Mouse (Mus musculus): Measurements from ENCODE around the gene Ubl3. TPM values are rescaled to one million over a fixed set of nuclear protein-coding genes. Genes with fewer than 3 reads are reported as not detected.
A peak's percentile ranks its signal among the peaks of the same experiment; 100 is the strongest.

The Ubl3 gene
- polyA plus RNA-seq (2016; fragmentation: Nextera tagmentation; extraction: Ambion mirVana), result 52.5 and 52.7 TPM in 2 replicates

DNA sequence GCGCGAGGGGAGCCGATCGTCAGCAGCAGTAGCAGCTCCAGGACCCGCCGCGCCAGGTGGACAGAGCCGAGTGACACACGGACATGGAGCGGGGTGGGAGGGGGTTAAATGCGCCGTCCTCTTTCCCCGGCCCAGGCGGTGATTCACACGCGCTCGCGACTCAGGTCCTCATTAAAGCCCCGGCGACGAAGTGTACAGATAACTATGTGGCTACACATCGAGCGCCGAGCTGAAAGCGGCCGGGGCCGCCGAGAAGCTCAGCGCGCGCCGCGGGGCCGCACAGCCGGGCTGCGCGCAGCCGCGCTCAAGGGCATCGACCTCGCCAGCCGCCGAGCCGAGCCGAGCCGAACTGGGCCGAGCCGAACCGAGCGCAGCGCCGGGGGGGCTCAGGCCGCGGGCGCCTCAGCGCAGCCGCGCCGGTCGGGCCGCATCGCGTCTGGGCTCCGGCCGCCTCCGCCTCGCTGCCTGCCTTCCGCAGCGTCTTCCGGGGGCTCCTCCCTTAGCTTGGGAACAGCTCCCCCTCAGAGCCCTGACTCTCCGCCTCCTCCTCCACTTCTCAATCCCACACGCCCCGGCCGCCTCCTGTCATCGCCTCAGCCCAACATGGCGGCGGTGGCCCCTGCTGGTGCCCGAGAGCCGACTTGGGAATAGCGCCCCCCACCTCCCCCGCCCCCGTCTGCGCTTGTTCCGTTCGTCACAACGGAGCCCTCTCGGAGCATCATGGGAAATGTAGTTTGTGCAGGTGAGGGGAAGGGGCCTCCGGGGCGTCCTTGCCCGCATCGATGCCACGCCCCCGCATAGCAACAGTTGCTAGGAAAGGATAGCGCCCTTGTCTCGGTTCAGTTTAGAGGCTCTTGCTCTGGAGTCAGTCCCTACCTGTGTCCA is at the start of gene Ubl3:
Gene Ubl3 (minus strand): TSS at position 603 of the 885 bp plus-strand sequence.
- Histone ChIP-seq H3K4me3 (peak within 1 kb of the TSS; percentile 76), H3K27me3 (ENCODE audit: low read depth, poor library complexity, severe bottlenecking) (peaks cover 19% of the 10 kb centered on the region), H3K9me3 (replicated peaks) (no peaks in the 10 kb centered on the region), H3K27ac (replicated peaks) (peak within 1 kb of the TSS; percentile 96), H3K36me3 (no peaks in the 10 kb centered on the region), H3K4me1 (peaks cover 61% of the 10 kb centered on the region)
- peak; percentile 98 for DNase-seq (ENCODE audit: low spot score)
- under 1% methylated on average over 94 of the region's 95 CpGs for WGBS

DNA sequence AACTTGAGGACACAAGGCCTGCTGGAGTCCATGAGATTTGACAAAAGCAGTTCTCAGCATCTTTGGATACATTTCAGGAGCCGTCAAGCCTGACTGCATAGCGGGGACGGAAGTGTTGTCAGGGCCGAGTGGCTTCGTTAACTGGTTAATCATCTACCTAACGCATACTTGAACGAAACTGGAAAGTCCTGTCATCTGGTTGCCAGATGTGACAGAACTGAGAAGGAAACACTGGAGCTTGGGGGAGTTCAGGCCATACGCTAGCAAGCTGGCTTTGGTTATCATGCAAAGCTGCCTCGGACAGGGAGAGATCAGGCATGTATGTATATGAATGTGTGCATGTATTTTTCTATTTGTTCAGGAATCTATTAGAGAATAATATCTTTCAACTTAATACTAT is 45.8 kb upstream of the Ubl3 start:
- Histone ChIP-seq H3K9me3 (replicated peaks) (no peaks in the 10 kb centered on the region), H3K27me3 (ENCODE audit: low read depth, poor library complexity, severe bottlenecking) (no peaks in the 10 kb centered on the region), H3K36me3 (no peaks in the 10 kb centered on the region), H3K4me1 (peaks cover 6% of the 10 kb centered on the region), H3K4me3 (no peak overlapping the region), H3K27ac (replicated peaks) (no peak overlapping the region)
- DNase-seq (ENCODE audit: low spot score), result no peak
- WGBS, result 73% methylated on average over 9 of the region's 9 CpGs

DNA sequence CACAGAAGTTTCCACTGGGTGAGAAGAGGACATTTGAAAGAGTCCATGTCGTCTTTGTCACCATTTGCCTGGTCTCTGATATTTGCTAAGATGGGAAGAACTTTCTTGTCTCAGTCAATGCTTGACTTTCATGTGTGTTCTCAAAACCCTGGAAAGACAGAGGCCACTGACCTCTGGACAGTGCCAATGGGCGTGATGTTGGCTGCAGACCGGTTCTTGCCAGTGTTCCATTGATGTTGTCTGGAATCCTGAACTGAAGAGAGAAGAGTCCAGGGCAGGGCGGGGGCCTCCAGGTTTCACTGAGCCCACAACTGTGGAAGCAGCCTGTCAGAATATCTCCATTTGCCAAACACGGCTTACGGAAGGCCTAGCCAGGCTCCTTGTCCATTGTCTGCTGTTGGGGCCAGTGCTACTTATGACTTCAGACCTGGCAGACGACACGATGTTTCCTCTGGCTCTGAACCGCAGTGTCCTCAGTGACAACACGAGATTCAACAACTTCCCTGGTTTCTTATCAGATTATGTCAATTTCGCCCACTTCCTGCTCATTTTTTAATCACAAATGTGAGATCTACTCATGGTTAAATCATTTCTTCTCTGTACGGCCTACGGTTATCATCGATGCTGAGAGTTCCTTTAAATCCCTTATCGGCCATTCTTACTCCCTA is 43.6 kb upstream of the Ubl3 start:
- Histone ChIP-seq H3K27me3 (ENCODE audit: low read depth, poor library complexity, severe bottlenecking) (no peaks in the 10 kb centered on the region), H3K36me3 (no peaks in the 10 kb centered on the region), H3K4me3 (no peak overlapping the region), H3K4me1 (peaks cover 24% of the 10 kb centered on the region), H3K27ac (replicated peaks) (no peak overlapping the region), H3K9me3 (replicated peaks) (no peaks in the 10 kb centered on the region)
- WGBS, result 92% methylated on average over 15 of the region's 15 CpGs
- DNase-seq (ENCODE audit: low spot score), result no peak

DNA sequence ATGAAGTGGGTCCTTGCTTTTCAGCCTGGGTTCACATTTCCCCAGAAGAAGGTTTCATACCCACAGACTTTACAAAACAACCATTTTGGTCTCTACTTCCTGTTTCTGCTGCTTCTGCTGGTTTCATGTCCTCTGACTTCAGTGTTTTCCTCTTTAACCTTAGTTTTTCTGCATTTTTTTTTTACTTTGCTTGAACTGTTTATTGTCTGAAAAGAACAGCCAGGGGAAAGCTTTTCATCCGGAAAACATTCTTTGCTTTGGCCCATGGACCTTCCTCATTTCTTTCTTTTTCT is 42.8 kb upstream of the Ubl3 start:
- no peak for DNase-seq (ENCODE audit: low spot score)
- Histone ChIP-seq H3K27me3 (ENCODE audit: low read depth, poor library complexity, severe bottlenecking) (no peaks in the 10 kb centered on the region), H3K27ac (replicated peaks) (no peak overlapping the region), H3K4me3 (no peak overlapping the region), H3K9me3 (replicated peaks) (no peaks in the 10 kb centered on the region), H3K4me1 (peaks cover 31% of the 10 kb centered on the region), H3K36me3 (no peaks in the 10 kb centered on the region)
- WGBS, result 77% methylated on average over 1 of the region's 1 CpGs

DNA sequence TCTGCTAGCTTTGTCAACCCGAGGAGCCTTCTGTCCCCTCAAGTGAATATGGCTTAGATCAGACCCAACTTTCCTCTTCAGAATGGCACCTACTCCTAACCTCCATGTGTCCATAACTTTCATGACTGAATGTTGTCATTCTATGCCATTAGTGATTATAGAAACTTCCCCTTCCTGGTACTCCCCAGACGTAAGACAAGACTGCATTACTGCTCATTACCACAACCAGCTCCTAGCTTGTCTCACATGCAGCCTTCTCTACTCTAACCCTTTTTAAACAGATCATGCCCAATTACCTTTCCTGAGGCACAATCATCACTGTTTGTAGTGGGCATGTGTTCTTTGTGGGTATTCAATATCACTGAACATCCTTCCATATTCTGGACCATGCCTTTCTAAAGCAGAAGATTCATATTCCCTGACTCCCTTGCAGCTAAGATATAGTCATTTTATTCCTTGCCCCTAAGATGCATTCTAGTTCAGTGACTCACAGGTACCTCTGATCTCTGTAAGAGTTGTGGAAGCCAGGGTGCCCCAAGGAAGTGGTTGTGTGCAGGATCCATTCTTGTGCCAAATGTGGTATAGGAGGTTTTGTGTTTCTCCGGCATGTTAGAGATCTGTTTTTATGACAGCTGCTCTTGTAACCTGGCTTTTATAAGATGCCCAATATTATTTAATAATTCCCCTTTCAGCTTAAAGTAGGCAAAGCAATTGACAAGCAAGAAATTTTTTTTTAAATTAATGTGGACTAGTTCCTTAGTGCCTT is 42.3 kb upstream of the Ubl3 start:
- Histone ChIP-seq H3K9me3 (replicated peaks) (no peaks in the 10 kb centered on the region), H3K4me1 (peaks cover 33% of the 10 kb centered on the region), H3K36me3 (no peaks in the 10 kb centered on the region), H3K4me3 (no peak overlapping the region), H3K27me3 (ENCODE audit: low read depth, poor library complexity, severe bottlenecking) (no peaks in the 10 kb centered on the region), H3K27ac (replicated peaks) (no peak overlapping the region)
- 90% methylated on average over 3 of the region's 3 CpGs for WGBS
- no peak for DNase-seq (ENCODE audit: low spot score)

DNA sequence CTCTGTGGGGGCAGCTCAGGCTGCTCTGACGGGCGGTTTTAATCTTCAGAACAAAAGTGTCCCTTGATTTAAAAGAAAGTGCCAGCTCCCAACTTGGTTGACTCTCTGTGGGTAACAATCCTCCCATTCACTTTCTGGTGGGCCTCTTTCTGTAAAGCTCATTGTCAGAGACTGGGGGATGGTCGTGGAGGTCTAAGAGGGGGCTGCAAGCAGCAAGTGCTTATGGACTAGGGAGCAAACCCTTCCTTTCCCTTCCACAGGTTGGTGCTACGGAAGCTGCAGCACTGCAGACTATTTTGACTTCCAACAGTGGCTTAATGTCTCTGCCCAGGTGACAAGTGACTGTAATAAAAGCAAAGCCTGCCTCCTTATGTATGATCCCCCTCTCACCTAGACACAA is 41.0 kb upstream of the Ubl3 start:
- Histone ChIP-seq H3K36me3 (no peaks in the 10 kb centered on the region), H3K9me3 (replicated peaks) (no peaks in the 10 kb centered on the region), H3K4me1 (peaks cover 46% of the 10 kb centered on the region), H3K27ac (replicated peaks) (peak overlapping the region; percentile 71), H3K4me3 (no peak overlapping the region), H3K27me3 (ENCODE audit: low read depth, poor library complexity, severe bottlenecking) (no peaks in the 10 kb centered on the region)
- 18% methylated on average over 4 of the region's 4 CpGs for WGBS
- no peak for DNase-seq (ENCODE audit: low spot score)

DNA sequence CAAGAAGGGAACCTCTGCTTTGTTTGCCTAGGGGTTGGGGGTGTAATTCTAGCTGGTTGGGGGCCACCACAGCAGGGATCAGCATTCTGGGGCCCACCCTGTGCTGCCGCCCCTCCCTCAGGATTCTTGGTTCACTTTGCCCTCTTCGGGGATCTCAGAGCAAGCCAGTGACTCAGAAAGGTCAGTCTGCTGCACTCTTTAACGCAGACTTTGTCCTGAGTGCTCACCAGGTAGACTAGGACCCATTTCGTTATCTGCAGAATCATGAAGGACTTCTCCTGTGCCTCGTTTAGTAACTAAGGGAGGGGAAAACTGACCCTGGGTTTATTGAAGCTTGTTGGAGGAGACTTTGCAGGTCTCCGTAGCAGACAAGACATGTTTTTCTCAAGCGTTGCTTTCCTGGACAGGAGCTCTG is 38.9 kb upstream of the Ubl3 start:
- H3K4me3 ChIP-seq, result no peak overlapping the region
- WGBS, result 52% methylated on average over 7 of the region's 7 CpGs

DNA sequence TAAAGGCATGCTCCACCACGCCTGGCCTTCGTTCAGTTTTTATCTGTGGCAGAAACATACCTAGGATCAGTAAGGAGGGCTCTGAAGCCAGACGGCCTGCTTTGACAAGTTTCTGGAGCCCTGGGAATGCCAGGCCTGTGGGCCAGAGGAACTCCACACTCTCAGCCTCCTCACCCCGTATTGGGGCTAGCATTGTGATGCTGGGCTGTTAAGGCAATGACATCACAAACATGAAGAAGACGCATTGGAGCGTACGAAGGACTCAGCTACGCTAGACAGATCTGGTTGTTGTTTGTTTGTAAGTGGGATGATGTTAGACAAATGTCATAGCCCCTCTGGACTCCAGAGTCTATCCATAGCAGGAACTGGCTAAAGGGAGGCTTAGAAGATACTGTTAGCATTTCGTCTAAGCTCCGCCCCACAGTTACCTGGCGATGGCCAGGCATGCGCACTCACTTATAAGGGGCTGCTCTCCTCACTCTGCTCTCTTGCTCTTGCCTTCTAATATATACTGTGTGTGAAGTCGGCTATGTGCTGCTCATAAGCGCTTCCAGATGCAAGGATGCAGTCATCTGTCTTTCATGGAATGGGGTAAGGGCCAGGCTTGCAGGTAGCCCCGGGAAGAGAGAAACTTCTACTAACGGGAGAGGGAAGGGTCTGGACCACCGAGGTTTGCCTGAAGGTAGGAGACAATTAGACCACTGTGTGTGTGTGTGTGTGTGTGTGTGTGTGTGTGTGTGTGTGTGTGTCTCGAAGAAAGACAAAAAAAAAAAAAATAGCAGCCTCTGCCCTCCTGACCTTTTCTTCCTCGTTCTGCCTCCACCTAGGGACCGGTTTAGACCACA is 38.2 kb upstream of the Ubl3 start:
- peaks cover 54% of the 10 kb centered on the region for H3K4me1 ChIP-seq
- 0 out of 2 replicates have a peak overlapping the region, but pooled peaks have one; percentile 57 for H3K27ac ChIP-seq (replicated peaks)
- no peak overlapping the region for H3K4me3 ChIP-seq
- no peaks in the 10 kb centered on the region for H3K9me3 ChIP-seq (replicated peaks)
- H3K27me3 ChIP-seq (ENCODE audit: low read depth, poor library complexity, severe bottlenecking), result no peaks in the 10 kb centered on the region
- 66% methylated on average over 19 of the region's 20 CpGs for WGBS
- no peaks in the 10 kb centered on the region for H3K36me3 ChIP-seq
- DNase-seq (ENCODE audit: low spot score), result no peak

More for the DNA sequence above, 38.9 kb upstream of the Ubl3 start:
- Histone ChIP-seq H3K27me3 (ENCODE audit: low read depth, poor library complexity, severe bottlenecking) (no peaks in the 10 kb centered on the region), H3K4me1 (peaks cover 54% of the 10 kb centered on the region), H3K36me3 (no peaks in the 10 kb centered on the region), H3K27ac (replicated peaks) (peak overlapping the region; percentile 57; the same call in 1 of the 2 replicates), H3K9me3 (replicated peaks) (no peaks in the 10 kb centered on the region)
- no peak for DNase-seq (ENCODE audit: low spot score)

DNA sequence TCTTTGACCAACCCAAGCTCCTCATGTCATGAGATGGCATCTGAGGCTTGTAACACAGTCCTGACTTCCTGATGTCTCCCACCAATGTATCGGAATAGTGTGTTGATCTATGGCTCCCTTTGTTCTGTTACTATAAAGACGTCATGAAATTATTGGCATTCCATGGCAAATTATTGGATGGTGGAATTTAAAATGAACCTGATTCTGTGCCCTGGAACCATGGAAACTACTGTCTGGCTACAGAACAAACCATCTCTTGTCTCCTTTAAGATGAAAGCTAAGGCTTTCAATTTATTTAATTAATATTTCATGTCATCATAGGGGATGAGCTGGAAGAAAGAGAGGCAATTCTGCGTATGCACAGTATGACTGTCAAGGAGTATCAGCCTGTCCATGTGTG is 36.4 kb upstream of the Ubl3 start:
- Histone ChIP-seq H3K4me3 (no peak overlapping the region), H3K4me1 (peaks cover 54% of the 10 kb centered on the region), H3K9me3 (replicated peaks) (peaks cover 2% of the 10 kb centered on the region; the same call in 1 of the 2 replicates), H3K27ac (replicated peaks) (no peak overlapping the region), H3K36me3 (no peaks in the 10 kb centered on the region), H3K27me3 (ENCODE audit: low read depth, poor library complexity, severe bottlenecking) (no peaks in the 10 kb centered on the region)
- 83% methylated on average over 3 of the region's 3 CpGs for WGBS
- no peak for DNase-seq (ENCODE audit: low spot score)

DNA sequence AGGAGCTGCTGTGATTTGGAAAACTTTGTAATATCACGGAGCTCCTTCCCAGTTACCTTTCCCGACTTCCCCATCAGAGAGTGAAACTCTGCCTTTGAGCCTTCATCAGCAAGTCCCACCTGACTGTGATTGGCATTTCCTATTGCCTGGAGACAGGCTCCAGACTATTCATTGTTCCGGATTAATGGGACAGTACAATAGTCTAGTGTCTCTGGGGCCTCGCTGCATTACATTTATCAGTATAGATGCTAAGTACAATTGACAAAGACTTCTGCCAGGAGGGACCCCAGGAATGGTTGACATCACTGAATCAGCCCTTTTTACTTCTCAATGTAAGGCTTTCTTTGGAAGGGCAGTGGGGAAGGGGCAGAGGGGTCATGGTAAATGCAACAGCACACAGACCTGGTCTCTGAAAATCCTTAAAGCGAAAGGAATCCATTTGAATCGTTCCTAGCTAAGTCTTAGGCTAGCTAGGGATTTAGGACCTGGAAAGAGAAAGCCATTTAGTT is 35.6 kb upstream of the Ubl3 start:
- H3K4me3 ChIP-seq, result no peak overlapping the region
- peak overlapping the region; percentile 42; the same call in 1 of the 2 replicates for H3K27ac ChIP-seq (replicated peaks)
- 51% methylated on average over 6 of the region's 6 CpGs for WGBS
- no peaks in the 10 kb centered on the region for H3K27me3 ChIP-seq (ENCODE audit: low read depth, poor library complexity, severe bottlenecking)
- peaks cover 47% of the 10 kb centered on the region for H3K4me1 ChIP-seq
- DNase-seq (ENCODE audit: low spot score), result no peak
- peaks cover 7% of the 10 kb centered on the region; the same call in 1 of the 2 replicates for H3K9me3 ChIP-seq (replicated peaks)
- H3K36me3 ChIP-seq, result no peaks in the 10 kb centered on the region

DNA sequence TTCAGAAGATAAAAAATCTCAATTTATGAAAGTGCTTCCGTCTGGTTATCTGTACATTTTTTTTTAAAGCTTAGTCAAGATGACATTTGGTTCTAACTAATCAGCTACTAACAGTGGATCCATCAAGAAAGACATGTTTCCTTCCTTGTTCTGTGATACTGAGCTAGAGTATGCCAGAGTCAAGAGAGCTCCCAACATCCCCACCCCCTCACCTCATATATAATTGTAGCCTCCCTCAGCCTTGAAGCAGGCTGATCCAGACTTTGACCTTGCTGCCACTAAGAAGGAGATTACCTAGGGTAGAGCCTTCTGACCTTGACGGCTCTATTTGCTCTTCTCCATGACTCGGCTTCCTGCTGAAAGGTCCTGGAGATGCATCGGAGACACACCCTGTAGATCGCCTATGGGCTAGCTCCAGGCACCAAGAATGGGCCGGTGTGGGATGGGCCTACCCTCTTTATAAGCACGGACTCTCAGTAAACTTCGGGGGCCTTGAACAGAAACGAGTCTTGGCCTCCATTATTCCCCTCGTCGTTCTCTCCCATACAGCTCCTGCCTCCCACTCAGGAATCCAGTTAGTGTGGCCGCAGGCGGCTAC is 27.9 kb upstream of the Ubl3 start:
- no peaks in the 10 kb centered on the region for H3K4me1 ChIP-seq
- DNase-seq (ENCODE audit: low spot score), result no peak
- 92% methylated on average over 13 of the region's 13 CpGs for WGBS
- no peaks in the 10 kb centered on the region for H3K36me3 ChIP-seq
- peaks cover 7% of the 10 kb centered on the region; the same call in 1 of the 2 replicates for H3K9me3 ChIP-seq (replicated peaks)
- no peak overlapping the region for H3K4me3 ChIP-seq
- no peak overlapping the region for H3K27ac ChIP-seq (replicated peaks)
- no peaks in the 10 kb centered on the region for H3K27me3 ChIP-seq (ENCODE audit: low read depth, poor library complexity, severe bottlenecking)

Data from midbrain, embryonic 10.5 days (tissue).